Mouse (Mus musculus) gastrocnemius, postnatal 14 days (tissue): ENCODE data around the gene Gm37240. TPM values are rescaled to one million over a fixed set of nuclear protein-coding genes. Genes with fewer than 3 reads are reported as not detected.
A peak's percentile ranks its signal among the peaks of the same experiment; 100 is the strongest.

Experiments
- DNase-seq: peaks from one replicate; pipeline ENCODE4 v3.0.0; 2021; ENCODE audit warnings: mixed read lengths
- intact Hi-C: fragments of 180-260 bp; cut with DNase I; formaldehyde crosslinking; loops from one replicate; pipeline ENCODE4 v1.15.1; 2025; ENCODE audit warnings: low total_unique reads
- total RNA-seq, 2 experiments: library from RNA; stranded (reverse); gene quantifications; 2 replicates each; pipeline ENCODE4 v1.2.3; 2021

Gm37240 gene
- total RNA-seq, 2 experiments from 2014 or later, result 32.3 to 43.3 TPM

- intact Hi-C loops, result no loop called here
- DNase-seq, result no peak
Observed at GRCm38 (mm10) chr3:85195068-85195481, 692.2 kb downstream of the Gm37240 start.

- DNase-seq, result no peak
- intact Hi-C loops, result no loop called here
Observed at GRCm38 (mm10) chr3:85189791-85190190, 697.5 kb downstream of the Gm37240 start.

GRCm38 (mm10) chr3:85188364-85188763 lies 699.0 kb downstream of the Gm37240 start:
- DNase-seq, result no peak
- intact Hi-C loops, result no loop called here

GRCm38 (mm10) chr3:85186661-85187076 lies 700.6 kb downstream of the Gm37240 start:
- intact Hi-C loops, result no loop called here
- DNase-seq, result peak; percentile 53

GRCm38 (mm10) chr3:85185827-85186226 lies 701.5 kb downstream of the Gm37240 start:
- peak; percentile 49 for DNase-seq
- intact Hi-C loops, result no loop called here

- intact Hi-C loops, result no loop called here
- no peak for DNase-seq
Observed at GRCm38 (mm10) chr3:85184916-85185315, 702.4 kb downstream of the Gm37240 start.

- no peak for DNase-seq
- intact Hi-C loops, result no loop called here
Observed at GRCm38 (mm10) chr3:85184151-85184550, 703.2 kb downstream of the Gm37240 start.

- peak; percentile 53 for DNase-seq
- intact Hi-C loops, result no loop called here
Observed at GRCm38 (mm10) chr3:85176736-85177135, 710.6 kb downstream of the Gm37240 start.

- intact Hi-C loops, result no loop called here
- no peak for DNase-seq
Observed at GRCm38 (mm10) chr3:85174542-85175469, 712.5 kb downstream of the Gm37240 start.

GRCm38 (mm10) chr3:85173441-85174071 lies 713.8 kb downstream of the Gm37240 start:
- no peak for DNase-seq
- intact Hi-C loops, result no loop called here

- DNase-seq, result peak; percentile 13
- intact Hi-C loops, result no loop called here
Observed at GRCm38 (mm10) chr3:85172532-85172931, 714.8 kb downstream of the Gm37240 start.

GRCm38 (mm10) chr3:85172096-85172495 lies 715.2 kb downstream of the Gm37240 start:
- no peak for DNase-seq
- intact Hi-C loops, result no loop called here

- intact Hi-C loops, result no loop called here
- no peak for DNase-seq
Observed at GRCm38 (mm10) chr3:85168816-85169215, 718.5 kb downstream of the Gm37240 start.

GRCm38 (mm10) chr3:85164931-85165330 lies 722.4 kb downstream of the Gm37240 start:
- intact Hi-C loops, result no loop called here

GRCm38 (mm10) chr3:85163396-85163795 lies 723.9 kb downstream of the Gm37240 start:
- DNase-seq, result no peak
- intact Hi-C loops, result no loop called here

More at GRCm38 (mm10) chr3:85164931-85165330, 722.4 kb downstream of the Gm37240 start:
- DNase-seq, result no peak

GRCm38 (mm10) chr3:85162430-85162829 lies 724.9 kb downstream of the Gm37240 start:
- intact Hi-C loops, result no loop called here
- DNase-seq, result no peak

- DNase-seq, result no peak
- intact Hi-C loops, result no loop called here
Observed at GRCm38 (mm10) chr3:85160816-85161215, 726.5 kb downstream of the Gm37240 start.

GRCm38 (mm10) chr3:85159631-85160030 lies 727.7 kb downstream of the Gm37240 start:
- DNase-seq, result no peak
- intact Hi-C loops, result no loop called here

GRCm38 (mm10) chr3:85148816-85149215 lies 738.5 kb downstream of the Gm37240 start:
- intact Hi-C loops, result no loop called here
- DNase-seq, result no peak

GRCm38 (mm10) chr3:85148038-85148550 lies 739.2 kb downstream of the Gm37240 start:
- intact Hi-C loops, result no loop called here
- no peak for DNase-seq
